Mouse (Mus musculus): ENCODE measurements around the gene Cnnm2. TPM values are rescaled to one million over a fixed set of nuclear protein-coding genes. Genes with fewer than 3 reads are reported as not detected.
A peak's percentile ranks its signal among the peaks of the same experiment; 100 is the strongest.

The Cnnm2 gene
- total RNA-seq, 2 experiments from 2014 or later = 34.8 to 36.4 TPM

DNA sequence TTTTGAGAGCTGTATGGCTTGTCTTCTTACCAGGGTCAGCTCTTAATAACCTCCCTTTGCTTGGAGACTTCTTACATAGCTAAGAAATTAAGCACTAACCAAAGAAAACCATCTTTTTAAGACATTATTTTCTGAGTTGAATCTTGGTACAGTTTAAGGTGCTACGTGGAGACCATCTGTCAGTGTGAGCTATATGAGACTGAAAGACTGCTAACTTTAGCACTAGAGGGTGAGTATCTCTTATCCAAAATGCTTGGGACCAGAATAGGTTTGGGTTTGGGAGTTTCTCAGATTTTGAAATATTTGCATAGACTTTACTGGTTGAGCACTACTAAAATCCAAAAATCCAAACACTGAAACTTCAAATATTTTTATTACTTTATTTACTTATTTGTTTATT lies 28.4 kb downstream of the Cnnm2 start:
- no peak for DNase-seq (ENCODE audit: low spot score in 2 of 2)
- intact Hi-C loops (cut with DNase I) = no loop called here

DNA sequence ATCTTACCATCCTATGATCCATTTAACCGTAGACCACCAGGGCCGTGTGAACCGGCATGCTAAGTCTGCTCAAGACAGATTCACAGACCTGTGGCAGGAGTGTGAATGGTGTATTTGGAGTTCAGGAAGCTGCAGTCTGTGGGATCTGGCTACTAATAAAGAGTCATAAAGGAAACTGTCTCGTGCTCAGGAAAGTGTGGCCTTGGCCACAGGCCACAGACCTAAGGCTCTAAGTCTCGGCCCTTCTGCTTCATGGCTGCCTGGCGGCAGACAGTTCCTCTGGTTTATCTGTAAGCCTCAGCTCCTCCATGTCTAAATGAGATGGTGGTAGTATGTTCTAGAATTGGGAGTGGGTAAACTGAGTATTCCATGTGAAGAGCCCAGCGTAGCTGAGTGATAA lies 30.0 kb downstream of the Cnnm2 start:
- DNase-seq (ENCODE audit: low spot score in 2 of 2) = no peak
- intact Hi-C loops (cut with DNase I) = no loop called here

DNA sequence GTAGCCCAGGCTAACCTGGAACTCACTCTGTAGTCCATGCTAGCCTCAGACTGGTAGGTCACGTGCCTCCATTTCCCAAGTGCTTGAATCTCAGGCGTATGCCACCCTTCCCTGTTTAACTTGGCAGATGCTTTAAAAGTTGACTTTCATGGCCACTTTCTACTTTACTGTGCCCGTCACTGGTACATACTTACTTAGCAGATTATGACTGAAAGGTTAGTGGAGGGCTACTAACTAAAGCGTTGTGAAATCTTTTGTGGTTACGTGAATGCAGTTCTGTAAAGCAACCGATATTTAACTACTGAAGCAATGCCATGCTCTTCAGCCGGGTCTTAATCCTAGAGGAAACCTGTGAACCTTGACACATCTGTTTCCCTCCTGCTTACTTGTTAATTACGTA lies 30.5 kb downstream of the Cnnm2 start:
- DNase-seq (ENCODE audit: low spot score in 2 of 2) = no peak
- intact Hi-C loops (cut with DNase I) = no loop called here

DNA sequence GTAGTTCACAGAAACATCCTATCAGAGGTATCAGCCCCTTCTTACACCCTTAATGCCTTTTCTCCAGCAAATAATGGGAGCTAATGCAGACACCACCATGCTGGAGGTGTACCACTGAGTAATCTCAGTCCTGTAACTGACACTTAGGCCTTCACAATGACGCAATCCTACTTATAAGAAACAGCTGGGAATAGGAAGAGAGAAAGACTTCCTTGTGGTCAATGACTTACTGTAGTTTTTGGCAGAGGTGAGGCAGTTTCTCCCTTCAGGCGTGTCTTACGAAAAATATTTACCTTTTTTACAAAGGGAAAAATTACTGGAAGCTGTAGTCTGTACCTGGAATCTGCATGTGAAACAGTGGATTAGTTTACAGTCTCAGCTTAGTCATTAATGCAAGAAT lies 31.1 kb downstream of the Cnnm2 start:
- intact Hi-C loops (cut with DNase I) = no loop called here
- DNase-seq (ENCODE audit: low spot score in 2 of 2) = no peak

DNA sequence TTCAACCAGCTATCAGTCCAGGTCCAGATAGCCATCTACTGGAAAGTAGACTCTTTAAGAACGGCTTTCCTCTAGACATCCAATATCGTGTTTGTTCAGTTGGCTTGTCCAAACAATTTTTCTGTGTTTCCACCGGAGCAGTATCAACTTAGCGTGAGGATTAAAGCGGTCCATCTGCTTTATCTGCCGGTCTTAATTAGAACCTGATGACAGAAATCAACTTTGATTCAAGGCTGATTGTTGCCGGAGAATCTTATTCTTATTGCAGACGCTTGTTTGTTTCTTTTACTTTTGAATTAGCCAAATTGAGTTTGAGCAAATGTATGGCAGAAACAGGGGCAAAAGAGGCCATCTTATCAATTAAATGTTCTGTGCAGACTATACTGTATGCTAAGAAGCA lies 32.8 kb downstream of the Cnnm2 start:
- no peak for DNase-seq (ENCODE audit: low spot score in 2 of 2)
- intact Hi-C loops (cut with DNase I) = no loop called here

DNA sequence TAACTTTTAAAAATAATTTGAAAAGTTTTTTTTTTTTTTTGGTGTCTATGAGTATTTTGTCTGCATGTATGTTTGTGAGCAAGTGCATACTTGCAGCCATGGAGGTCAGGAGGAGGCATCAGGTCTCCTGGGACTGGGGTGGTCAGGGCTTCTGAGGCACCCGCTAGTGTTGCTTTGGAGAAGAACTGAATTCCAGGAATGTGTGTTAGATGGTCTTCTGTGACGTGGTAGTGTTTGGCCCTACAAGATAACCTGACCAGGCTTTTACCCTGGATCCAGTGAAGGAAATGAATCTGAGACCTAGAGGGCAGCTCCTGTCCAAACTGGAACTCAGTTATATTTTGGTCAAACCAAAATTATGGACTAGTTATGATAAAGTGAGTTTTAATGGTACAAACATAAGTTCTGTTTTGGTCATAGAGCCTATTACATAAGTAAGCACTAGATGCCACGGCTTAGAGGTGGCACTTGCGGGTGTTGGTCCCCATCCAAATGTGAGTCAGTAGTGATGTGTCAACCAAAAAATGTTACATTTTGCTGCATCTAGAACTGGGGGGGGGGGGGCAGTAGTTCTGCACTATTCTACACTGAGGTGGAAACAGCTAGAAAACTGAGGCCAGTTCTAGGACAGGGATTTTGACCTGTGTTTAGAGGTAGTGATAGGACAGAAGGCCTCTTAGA lies 38.6 kb downstream of the Cnnm2 start:
- DNase-seq (ENCODE audit: low spot score in 2 of 2) = no peak
- intact Hi-C loops (cut with DNase I) = no loop called here

DNA sequence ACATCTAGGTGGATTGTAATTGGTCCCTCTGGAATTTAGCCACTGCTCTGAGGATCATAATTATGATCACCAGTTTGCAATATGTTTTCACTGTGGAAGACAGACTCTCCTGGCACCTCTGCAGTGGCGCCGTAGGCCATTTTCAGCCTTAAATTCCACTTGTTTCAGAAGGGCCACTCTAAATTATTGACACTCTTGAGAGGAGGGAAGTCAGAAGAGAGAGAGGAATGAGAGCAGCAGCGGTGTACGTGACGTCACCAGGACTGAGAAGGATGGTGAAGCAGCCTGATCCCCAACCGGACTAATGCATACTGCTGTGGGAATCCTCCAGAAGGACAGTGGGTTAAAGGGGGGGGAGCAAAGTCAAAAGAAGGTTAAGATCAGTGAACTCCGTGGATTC lies 40.1 kb downstream of the Cnnm2 start:
- intact Hi-C loops (cut with DNase I) = no loop called here
- no peak for DNase-seq (ENCODE audit: low spot score in 2 of 2)

DNA sequence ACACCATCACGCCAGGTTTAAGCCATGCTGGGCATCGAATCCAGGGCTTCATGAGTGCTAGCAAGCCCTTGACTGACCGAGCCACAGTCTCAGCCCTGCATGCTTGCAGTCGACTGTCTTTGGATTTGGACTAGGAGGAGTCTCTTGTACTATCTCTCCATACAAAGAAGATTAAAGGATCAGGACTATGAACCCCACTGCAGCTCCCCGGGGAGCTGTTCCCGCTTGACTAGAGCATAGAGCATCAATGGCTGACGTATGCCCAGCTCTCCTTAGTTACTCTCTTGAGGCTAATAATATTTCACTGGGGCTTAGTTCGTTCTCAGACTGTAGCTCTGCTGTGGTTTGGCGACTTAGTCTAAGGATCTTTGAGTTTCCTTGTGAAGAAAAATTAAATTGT lies 40.9 kb downstream of the Cnnm2 start:
- intact Hi-C loops (cut with DNase I) = no loop called here
- no peak for DNase-seq (ENCODE audit: low spot score in 2 of 2)

DNA sequence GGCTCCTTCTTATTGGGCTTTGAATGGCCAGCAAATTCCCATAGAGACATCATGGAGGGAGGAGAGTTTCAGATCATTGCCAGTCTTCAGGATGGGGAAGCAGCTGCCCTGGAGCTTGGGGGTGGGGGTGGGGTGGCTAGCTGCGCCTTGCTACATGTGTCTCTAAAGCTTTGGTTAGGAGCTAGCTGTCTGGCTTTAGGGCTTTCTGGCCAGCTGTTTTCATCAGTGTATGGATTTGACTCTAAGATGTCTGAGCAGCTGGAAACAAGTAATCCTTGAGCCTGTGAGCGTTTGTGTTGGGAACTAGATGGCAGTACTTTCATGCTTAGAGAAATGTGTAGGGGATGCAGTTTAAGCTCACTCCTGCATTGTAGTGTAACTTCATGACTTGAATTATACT lies 42.3 kb downstream of the Cnnm2 start:
- DNase-seq (ENCODE audit: low spot score in 2 of 2) = no peak
- intact Hi-C loops (cut with DNase I) = no loop called here

DNA sequence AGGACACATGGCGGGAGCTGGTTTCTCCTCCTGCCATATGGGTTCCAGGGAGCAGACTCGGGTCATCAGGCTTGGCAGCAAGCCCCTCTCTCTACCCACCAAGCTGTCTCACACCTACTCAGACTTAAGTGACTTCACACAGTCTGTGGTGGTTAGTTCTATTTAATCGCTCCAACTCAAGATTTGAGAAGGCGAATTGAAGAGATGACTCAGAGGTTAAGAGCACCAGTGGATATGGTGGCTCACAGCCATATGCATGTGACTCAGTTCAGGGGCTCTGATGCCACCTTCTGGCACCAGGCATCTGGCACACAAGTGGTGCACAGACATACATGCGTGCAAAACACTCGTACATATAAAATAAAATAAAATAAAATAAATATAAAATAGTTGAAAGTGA lies 43.4 kb downstream of the Cnnm2 start:
- intact Hi-C loops (cut with DNase I) = no loop called here
- DNase-seq (ENCODE audit: low spot score in 2 of 2) = no peak

DNA sequence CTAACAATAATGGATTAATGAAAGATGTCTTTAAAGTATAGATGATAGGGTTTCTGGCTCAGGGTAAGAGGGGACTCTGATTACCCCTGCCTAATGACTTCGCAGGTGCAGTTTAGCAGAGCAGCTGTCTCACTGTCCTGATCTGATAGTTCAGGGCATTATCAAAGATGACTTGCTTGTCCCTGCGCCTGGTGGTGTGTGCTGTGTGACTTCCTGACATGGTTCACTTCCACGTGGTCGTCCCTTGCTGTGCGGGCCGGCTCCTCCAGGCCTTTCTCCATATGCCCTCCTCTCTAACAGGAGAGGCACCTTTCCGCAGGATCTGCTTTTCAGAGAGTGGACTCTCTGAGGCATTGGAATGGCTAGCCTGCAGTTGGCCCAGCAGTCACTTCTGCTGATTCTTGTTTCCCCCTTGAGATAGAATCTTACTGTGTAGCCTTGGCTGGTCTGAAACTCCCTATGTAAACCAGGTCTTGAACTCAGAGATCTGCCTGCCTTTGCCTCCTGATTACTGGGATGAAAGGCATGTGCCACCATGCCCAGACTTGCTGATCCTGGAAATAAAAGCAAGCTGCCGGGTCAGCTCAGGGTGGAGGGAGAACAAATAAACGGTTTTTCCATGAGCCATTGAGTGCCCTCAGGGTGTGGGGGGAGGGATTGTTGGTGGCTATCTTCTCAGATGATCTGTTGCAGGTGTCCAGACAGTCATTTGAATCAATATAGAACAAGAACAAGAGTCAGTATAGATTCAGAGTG lies 44.7 kb downstream of the Cnnm2 start:
- DNase-seq (ENCODE audit: low spot score in 2 of 2) = no peak
- intact Hi-C loops (cut with DNase I) = no loop called here

DNA sequence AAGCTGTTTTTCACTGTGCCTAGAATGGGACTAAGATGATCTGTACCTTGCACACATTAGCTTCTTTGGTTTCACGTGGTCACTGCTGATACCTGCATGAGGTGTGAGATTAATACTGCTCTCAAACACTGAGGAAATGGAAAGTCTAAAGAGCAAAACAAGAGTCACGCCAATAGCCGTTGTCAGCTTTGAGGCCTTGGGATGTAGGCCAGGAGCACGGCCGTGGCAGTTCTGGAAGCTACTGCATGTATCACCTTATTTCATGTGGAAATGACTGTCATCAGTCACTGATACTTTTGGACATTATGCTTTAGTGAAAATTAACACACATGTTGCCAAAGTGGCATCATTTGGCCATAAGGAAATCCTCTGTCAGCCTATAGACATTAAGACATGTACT lies 46.9 kb downstream of the Cnnm2 start:
- DNase-seq (ENCODE audit: low spot score in 2 of 2) = no peak
- intact Hi-C loops (cut with DNase I) = no loop called here

DNA sequence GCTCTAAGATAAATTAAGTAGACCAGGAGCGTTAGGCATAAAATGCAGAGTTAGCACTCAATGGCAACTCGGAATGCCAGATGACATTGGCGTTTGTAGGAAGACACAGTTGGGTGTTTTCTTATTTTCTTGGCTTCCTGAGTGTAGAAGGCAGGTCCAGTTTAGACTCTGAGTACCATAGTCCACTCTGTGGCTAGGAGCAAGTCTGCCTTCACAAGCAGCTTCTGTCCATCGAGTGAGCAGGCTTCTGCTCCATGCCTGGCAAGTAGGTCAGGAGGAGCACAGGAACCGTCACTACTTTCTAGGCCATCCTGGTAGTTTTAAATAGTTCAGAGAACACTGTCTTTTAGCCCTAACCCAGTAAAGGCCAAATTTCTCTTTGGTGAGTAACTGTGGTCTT lies 47.6 kb downstream of the Cnnm2 start:
- no peak for DNase-seq (ENCODE audit: low spot score in 2 of 2)
- intact Hi-C loops (cut with DNase I) = no loop called here

DNA sequence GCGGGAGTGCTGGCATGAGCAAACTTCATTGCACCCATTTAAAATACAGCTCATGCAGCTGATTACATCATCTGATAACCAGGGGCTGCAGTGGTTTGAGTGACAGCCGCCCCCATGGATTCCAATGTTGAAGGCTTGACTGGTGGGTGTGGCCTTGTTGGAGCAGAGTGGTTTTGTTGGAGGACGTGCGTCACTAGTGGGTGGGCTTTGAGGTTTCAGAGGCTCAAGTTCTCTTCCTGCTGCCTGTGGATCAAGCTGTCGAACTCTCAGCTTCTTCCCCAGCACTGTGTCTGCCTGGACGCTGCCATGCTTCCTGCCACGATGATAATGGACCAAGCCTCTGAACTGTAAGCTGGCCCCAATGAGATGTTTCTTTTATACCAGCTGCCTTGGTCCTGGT lies 57.9 kb downstream of the Cnnm2 start:
- DNase-seq (ENCODE audit: low spot score in 2 of 2) = no peak
- intact Hi-C loops (cut with DNase I) = no loop called here

DNA sequence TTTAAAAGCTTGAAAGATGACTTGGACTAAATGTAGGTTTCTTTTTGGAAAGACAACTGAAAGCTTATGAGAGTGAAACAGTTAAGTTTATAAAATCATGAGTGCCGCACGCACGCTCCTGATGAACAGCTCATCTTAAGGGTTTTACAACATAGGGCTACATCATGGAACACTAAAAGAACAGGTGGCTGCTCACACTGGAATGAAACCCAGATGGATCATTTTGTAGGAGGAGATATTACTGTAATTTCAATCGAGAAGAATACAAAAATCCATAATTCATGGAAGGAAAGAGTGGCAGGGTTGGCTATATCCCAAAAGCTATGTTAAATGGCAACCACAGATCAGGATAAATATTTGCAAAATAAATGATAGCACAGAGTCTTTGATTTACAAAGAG lies 61.1 kb downstream of the Cnnm2 start:
- DNase-seq (ENCODE audit: low spot score in 2 of 2) = no peak
- intact Hi-C loops (cut with DNase I) = no loop called here

DNA sequence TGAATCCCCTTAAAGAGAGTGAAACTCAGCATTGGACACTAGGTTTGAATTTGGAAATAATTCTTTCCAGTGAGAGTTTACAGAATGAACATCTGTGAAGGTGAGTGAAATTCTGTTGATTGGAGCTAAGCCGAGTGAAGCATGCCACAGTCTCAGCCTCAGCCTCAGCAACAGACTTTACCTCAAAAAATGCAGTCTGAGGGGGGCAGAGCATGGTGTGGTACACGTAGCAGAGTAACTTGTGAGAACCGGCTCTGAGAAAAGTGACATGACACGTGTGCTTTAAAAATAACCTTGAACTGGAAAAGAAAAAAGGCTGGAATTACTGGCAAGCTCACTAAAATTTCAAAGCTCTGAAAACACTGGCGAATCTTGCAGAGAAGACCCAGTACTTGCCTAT lies 62.4 kb downstream of the Cnnm2 start:
- DNase-seq (ENCODE audit: low spot score in 2 of 2) = no peak
- intact Hi-C loops (cut with DNase I) = no loop called here

DNA sequence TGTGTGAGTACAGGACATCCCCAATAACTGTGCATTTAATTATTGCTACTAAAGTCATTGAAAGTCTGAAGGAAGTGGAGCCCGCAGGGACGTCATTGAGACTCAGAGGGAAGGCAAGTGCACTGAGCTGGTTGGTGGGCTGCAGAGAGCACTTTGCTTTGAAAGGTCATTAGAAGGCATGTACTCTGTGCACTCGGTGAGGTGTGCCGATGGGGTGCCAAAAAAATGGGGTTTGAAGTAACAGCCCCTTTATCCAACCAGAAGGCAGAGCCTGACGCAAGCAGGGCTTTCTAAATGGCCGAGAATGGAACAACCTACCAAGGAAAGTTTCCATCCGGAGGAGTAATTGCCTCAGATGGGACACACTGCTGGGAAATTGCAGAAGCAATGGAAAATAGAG lies 63.5 kb downstream of the Cnnm2 start:
- intact Hi-C loops (cut with DNase I) = no loop called here
- no peak for DNase-seq (ENCODE audit: low spot score in 2 of 2)

DNA sequence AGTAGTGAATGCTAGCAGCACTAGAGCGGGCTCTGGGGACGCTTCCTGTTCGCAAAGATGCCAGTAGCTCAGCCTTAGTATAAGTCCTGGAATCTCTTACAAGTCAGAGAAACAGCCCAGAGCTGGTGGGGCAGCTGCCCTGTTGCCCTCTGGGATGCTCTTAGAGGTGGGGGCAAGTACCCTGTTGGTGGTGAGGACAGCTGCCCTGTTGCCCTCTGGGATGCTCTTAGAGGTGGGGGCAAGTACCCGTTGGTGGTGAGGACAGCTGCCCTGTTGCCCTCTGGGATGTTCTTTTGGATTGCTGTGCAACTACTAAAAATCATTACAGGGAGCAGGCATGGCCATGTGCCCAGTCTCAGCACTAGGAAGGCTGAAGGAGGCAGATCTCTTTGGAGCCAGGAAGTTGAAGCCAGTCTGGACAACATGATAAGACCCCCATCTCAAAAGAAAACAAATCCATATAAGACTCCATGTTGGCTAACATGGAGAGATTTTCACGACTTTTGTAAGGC lies 66.3 kb downstream of the Cnnm2 start:
- intact Hi-C loops (cut with DNase I) = no loop called here

DNA sequence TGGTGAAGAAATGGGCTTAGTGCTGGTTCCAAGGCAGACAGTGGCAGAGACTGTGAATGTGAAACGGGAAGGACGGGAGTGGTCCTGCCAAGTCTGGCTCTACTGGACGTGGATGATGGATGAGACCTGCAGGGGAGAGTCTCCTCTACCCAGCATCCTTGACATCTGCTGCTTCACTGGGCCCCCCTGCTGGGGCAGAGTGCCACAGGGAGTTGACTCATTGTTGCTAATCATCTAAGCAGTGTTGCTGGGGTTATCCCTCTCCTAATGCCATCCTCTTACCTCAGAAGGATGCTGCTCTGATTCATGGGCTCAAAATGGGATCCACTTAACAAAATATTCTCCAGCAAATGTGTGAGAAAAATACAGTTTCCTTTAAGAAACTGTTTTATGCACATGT lies 67.6 kb downstream of the Cnnm2 start:
- DNase-seq (ENCODE audit: low spot score in 2 of 2) = no peak
- intact Hi-C loops (cut with DNase I) = no loop called here

More for the DNA sequence above, 66.3 kb downstream of the Cnnm2 start:
- DNase-seq (ENCODE audit: low spot score in 2 of 2) = no peak

DNA sequence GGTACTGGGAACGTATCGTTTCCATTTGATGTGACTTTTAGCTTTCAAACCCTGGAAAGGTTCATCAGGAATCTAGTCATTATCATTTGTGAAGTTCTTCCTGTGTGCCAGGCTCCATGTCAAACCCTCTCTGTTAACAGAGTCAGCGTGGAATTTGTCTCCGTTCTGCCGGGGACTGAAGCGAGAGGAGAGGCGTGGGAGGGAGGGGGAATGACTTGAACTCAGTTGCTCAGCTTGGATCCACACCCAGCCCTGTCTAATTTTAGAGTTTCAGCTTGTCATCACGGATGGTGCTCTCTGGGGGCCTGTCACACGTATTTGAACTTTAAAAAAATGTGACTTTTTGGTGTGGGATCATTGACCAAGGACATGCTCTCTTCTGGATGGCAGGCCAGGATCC lies 70.0 kb downstream of the Cnnm2 start:
- intact Hi-C loops (cut with DNase I) = no loop called here
- DNase-seq (ENCODE audit: low spot score in 2 of 2) = no peak

DNA sequence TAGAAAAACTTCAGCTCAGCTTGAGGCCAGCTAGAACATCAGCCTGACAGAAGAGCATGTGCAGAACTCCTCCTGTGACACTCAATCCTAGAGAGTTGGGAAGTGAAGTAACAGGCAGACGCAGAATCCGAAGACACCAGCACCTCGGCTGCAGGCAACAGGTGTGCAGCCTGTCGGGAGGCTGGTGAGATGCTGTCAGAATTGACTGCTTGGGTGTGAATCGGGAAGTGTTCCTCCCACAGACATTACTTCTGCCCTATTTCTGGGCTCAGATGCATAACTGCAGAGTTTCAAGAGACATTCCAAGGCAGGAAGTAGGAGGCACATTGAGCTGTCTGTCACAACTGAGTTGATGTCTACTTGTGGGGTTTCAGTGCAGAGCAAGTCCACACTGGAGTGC lies 72.9 kb downstream of the Cnnm2 start:
- DNase-seq (ENCODE audit: low spot score in 2 of 2) = peak; percentile 22 to 39

More for the DNA sequence above, 72.9 kb downstream of the Cnnm2 start:
- intact Hi-C loops (cut with DNase I) = no loop called here
